Mouse (Mus musculus) forebrain, postnatal 0 days (tissue): Measurements from ENCODE around the gene Cntn5. TPM values are rescaled to one million over a fixed set of nuclear protein-coding genes. Genes with fewer than 3 reads are reported as not detected.
"Not testable (repeated sequence)": the region's sequence is repeated elsewhere in the genome, so short reads cannot be mapped to it uniquely, and the experiment has no call there.

Experiments
- ATAC-seq: fragments of 200-750 bp; cut with Nextera tagmentation; 2 replicates; pipeline ENCODE4 v1.8.0; 2017; ENCODE audit warnings: mild to moderate bottlenecking, moderate library complexity
- DNase-seq: peaks from one replicate; pipeline ENCODE4 v3.0.0-alpha.2; 2015
- H3K27ac ChIP-seq: fragments of 300-500 bp; sonication (generic); 2 replicates; pipeline ENCODE4 v1.5.1; 2014; ENCODE audit warnings: low read depth, mild to moderate bottlenecking, antibody characterized with exemption, low read length, moderate library complexity, mixed read lengths
- H3K27me3 ChIP-seq: fragments of 300-500 bp; sonication (generic); 2 replicates; pipeline ENCODE4 v1.6.1; 2014; ENCODE audit warnings: mild to moderate bottlenecking, low read length, mixed read lengths; ENCODE audit not compliant: insufficient read depth
- H3K36me3 ChIP-seq: fragments of 300-500 bp; sonication (generic); 2 replicates; pipeline ENCODE4 v1.6.1; 2014; ENCODE audit warnings: mild to moderate bottlenecking, moderate library complexity; ENCODE audit not compliant: insufficient read depth
- H3K4me1 ChIP-seq: fragments of 300-500 bp; sonication (generic); 2 replicates; pipeline ENCODE4 v1.6.1; 2014; ENCODE audit warnings: antibody characterized with exemption; ENCODE audit not compliant: insufficient read depth
- H3K4me2 ChIP-seq: fragments of 300-500 bp; sonication (generic); 2 replicates; pipeline ENCODE4 v1.6.1; 2014; ENCODE audit warnings: low read depth, mild to moderate bottlenecking, moderate library complexity
- H3K4me3 ChIP-seq: fragments of 300-500 bp; sonication (generic); 2 replicates; pipeline ENCODE4 v1.5.1; 2014; ENCODE audit warnings: low read depth, low read length, mixed read lengths
- H3K9ac ChIP-seq: fragments of 300-500 bp; sonication (generic); 2 replicates; pipeline ENCODE4 v1.6.1; 2014; ENCODE audit warnings: mild to moderate bottlenecking
- H3K9me3 ChIP-seq: fragments of 300-500 bp; sonication (generic); 2 replicates; pipeline ENCODE4 v1.6.1; 2016; ENCODE audit warnings: low read length
- CTCF ChIP-seq: sonication (generic); IDR thresholded peaks from 2 replicates; pipeline ENCODE4 v1.5.1; 2016; ENCODE audit warnings: antibody characterized with exemption, control low read depth, low read depth
- WGBS: fragments of 180-500 bp; shearing (Covaris S2); extraction: QIAGEN DNeasy Blood & Tissue Kit; methylation state at CpG from one replicate; pipeline ENCODE4 v1.1.7; 2014; 5-methylcytosine and 5-hydroxymethylcytosine counted together
- polyA plus RNA-seq: library from polyadenylated mRNA; unstranded; fragments of >200 nt; fragmentation: Nextera tagmentation; extraction: Ambion mirVana; gene quantifications from 2 replicates; pipeline ENCODE4 v1.2.1, GENCODE M21; 2015
- total RNA-seq: library from RNA; depleted of rRNA; stranded (reverse); fragments of >200 nt; gene quantifications from 2 replicates; pipeline ENCODE4 v1.2.3, GENCODE M21; 2014

Gene Cntn5
- total and polyA plus RNA-seq, 2 experiments from 2014 or later: 15.5 to 25.9 TPM

GRCm38 (mm10) chr9:10575346-10576241 is 329.0 kb downstream of the Cntn5 start:
- H3K36me3 ChIP-seq: no peaks in the 10 kb centered on the region
- H3K4me2 ChIP-seq: no peak overlapping the region
- H3K4me1 ChIP-seq: peaks cover 8% of the 10 kb centered on the region; the same call in 1 of the 2 replicates
- DNase-seq: peak; percentile 7
- no peaks in the 10 kb centered on the region for H3K27me3 ChIP-seq
- 13% methylated on average over 7 of the region's 7 CpGs for WGBS
- H3K4me3 ChIP-seq: no peak overlapping the region
- H3K9me3 ChIP-seq: no peaks in the 10 kb centered on the region
- peak; percentile 63 for ATAC-seq
- H3K9ac ChIP-seq: no peak overlapping the region
- TF ChIP-seq CTCF: no peak
- 0 out of 2 replicates have a peak overlapping the region, but pooled peaks have one; percentile 29 for H3K27ac ChIP-seq

- Histone ChIP-seq H3K9ac (no peak overlapping the region), H3K36me3 (no peaks in the 10 kb centered on the region), H3K27me3 (no peaks in the 10 kb centered on the region), H3K27ac (no peak overlapping the region), H3K9me3 (no peaks in the 10 kb centered on the region), H3K4me2 (no peak overlapping the region), H3K4me1 (no peaks in the 10 kb centered on the region; the same call in 1 of the 2 replicates), H3K4me3 (no peak overlapping the region)
- no peak for TF ChIP-seq CTCF
- ATAC-seq (no peak), DNase-seq (no peak)
These were observed 334.7 kb downstream of the Cntn5 start for GRCm38 (mm10) chr9:10569830-10570229.

- H3K27ac ChIP-seq, H3K36me3 ChIP-seq, H3K4me3 ChIP-seq, H3K4me2 ChIP-seq, H3K27me3 ChIP-seq, DNase-seq, H3K9me3 ChIP-seq, H3K4me1 ChIP-seq, H3K9ac ChIP-seq, ATAC-seq: not testable (repeated sequence)
- 77% methylated on average over 5 of the region's 5 CpGs for WGBS
These were observed 363.7 kb downstream of the Cntn5 start for GRCm38 (mm10) chr9:10540877-10541276.

- no peak overlapping the region for H3K9ac ChIP-seq
- no peak overlapping the region for H3K4me2 ChIP-seq
- no peak overlapping the region for H3K27ac ChIP-seq
- H3K4me1 ChIP-seq: no peaks in the 10 kb centered on the region
- ATAC-seq (no peak), DNase-seq (no peak)
- no peaks in the 10 kb centered on the region for H3K36me3 ChIP-seq
- TF ChIP-seq CTCF: no peak
- no peaks in the 10 kb centered on the region for H3K9me3 ChIP-seq
- H3K4me3 ChIP-seq: no peak overlapping the region
- 86% methylated on average over 5 of the region's 5 CpGs for WGBS
- no peaks in the 10 kb centered on the region for H3K27me3 ChIP-seq
These were observed 372.3 kb downstream of the Cntn5 start for GRCm38 (mm10) chr9:10532248-10532647.

GRCm38 (mm10) chr9:10531087-10531486 is 373.5 kb downstream of the Cntn5 start:
- no peaks in the 10 kb centered on the region for H3K4me1 ChIP-seq
- no peak overlapping the region for H3K4me3 ChIP-seq
- H3K4me2 ChIP-seq: no peak overlapping the region
- H3K9me3 ChIP-seq: no peaks in the 10 kb centered on the region
- DNase-seq (no peak), ATAC-seq (no peak)
- no peak overlapping the region for H3K9ac ChIP-seq
- H3K36me3 ChIP-seq: no peaks in the 10 kb centered on the region
- no peak overlapping the region for H3K27ac ChIP-seq
- TF ChIP-seq CTCF: no peak
- WGBS: 86% methylated on average over 2 of the region's 2 CpGs
- no peaks in the 10 kb centered on the region for H3K27me3 ChIP-seq

- ATAC-seq: no peak
- H3K4me3 ChIP-seq: no peak overlapping the region
- 17% methylated on average over 4 of the region's 4 CpGs for WGBS
These were observed 375.0 kb downstream of the Cntn5 start for GRCm38 (mm10) chr9:10529528-10529927.

GRCm38 (mm10) chr9:10529113-10529512 is 375.5 kb downstream of the Cntn5 start:
- Histone ChIP-seq H3K4me3 (no peak overlapping the region), H3K4me2 (no peak overlapping the region), H3K27me3 (no peaks in the 10 kb centered on the region), H3K27ac (no peak overlapping the region), H3K36me3 (no peaks in the 10 kb centered on the region), H3K9ac (no peak overlapping the region), H3K4me1 (no peaks in the 10 kb centered on the region), H3K9me3 (no peaks in the 10 kb centered on the region)
- 10% methylated on average over 1 of the region's 1 CpGs for WGBS
- peak; percentile 21 for DNase-seq
- ATAC-seq: no peak; the same call in 1 of the 2 replicates
- TF ChIP-seq CTCF: no peak

More at GRCm38 (mm10) chr9:10529528-10529927, 375.0 kb downstream of the Cntn5 start:
- Histone ChIP-seq H3K4me1 (no peaks in the 10 kb centered on the region), H3K4me2 (no peak overlapping the region), H3K9ac (no peak overlapping the region), H3K27me3 (no peaks in the 10 kb centered on the region), H3K36me3 (no peaks in the 10 kb centered on the region), H3K9me3 (no peaks in the 10 kb centered on the region), H3K27ac (no peak overlapping the region)
- DNase-seq: no peak
- no peak for TF ChIP-seq CTCF
